Mouse (Mus musculus) lung, postnatal 14 days (tissue): ENCODE data around the gene Six2.

Experiments
- DNase-seq: peaks from one replicate; pipeline ENCODE4 v3.0.0; 2021

The Six2 gene

GRCm38 (mm10) chr17:85688236-85688910, at the start of gene Six2:
TSS of gene Six2 (minus strand) at chr17:85688274.
- DNase-seq: peak; percentile 30

DNA sequence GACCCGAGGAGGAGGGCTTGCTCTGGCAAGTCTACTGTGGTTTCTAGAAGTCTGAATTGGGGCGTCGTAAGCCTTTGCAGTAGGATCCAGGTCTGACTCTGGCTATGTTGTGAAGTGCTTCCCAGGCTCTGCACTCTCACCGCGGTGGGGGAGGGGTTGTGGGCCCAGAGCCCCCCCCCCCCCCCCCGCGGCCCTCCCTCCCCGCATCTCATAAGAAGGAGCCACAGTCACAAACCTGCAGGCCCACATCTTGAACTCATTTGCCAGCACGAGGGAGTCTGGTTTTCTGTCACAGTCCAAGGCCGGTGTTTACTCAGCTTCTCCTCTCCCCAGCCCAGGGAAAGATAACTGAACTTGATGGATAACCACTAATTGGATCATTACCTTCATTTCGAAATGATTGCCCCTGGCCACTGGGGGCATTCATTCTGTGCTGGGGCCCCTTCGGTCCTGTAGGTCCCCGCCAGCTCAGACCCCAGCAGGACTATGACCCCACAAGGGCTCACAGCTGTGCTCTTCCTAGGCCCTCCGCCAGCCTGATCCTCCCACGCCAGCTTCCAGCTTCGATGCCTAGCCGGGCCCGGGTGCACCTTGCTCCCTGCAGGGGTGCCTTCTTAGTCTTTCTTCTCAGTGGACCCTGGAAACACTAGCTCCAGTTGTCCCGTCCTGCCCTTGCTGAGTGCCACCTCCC, 49.2 kb upstream of the Six2 start:
- DNase-seq: no peak

GRCm38 (mm10) chr17:85731329-85731728, 43.3 kb upstream of the Six2 start:
- DNase-seq: no peak

DNA sequence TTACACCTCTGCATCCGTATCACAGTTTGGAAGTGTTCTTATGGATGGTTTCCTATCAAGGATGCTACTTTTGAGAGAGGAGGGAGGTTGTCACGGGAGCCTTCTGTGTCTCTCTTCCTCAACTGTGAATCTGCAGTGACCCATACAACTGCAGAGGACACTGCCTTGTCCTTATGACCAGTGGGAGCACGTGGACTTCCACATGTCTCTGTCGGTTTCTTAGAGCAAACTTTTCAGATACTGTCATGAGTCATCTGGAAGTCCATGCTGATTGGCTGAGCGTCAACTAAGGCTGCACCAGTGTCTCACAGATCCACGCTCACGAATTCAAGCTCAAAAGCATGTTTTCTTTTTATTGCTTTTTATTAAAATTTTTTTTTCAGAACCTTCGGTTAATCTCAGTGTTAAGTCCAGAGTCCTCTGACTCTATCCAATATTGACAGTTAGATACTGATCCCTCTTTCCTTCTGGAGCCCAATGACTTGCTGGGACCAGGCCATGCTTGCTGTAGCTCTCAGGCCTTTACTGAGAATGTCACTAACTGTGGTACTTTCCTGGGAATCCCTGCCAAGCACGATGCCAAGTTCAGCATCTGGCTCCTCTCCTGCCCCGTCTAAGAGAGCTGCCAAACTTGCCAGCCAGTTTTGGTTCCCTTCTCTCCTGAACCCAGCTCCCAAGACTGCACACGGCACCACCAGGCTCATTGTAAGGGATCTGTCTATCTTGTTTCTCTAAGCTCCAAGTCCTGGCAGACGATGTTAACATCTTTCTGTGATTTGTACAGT, 42.3 kb upstream of the Six2 start:
- DNase-seq: no peak

GRCm38 (mm10) chr17:85728071-85728718, 40.1 kb upstream of the Six2 start:
- no peak for DNase-seq

DNA sequence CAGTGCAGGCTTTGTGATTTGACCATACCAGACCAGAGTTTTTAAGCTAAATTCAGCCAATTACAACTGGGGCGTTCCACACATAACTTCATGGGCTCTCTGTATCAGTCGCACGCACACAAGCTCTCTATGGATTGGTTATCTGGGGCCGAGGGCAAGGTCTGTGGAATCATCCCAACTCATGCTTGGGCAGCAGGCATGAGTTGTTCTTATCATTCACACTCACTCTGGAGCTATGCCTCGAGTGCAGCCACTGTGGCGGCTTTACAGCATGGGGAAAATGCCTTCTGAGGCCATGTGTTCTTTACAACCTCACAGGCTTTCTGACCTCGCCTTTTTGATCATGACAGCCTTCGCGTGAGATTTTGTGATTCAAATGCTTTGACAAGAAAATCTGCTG, 37.9 kb upstream of the Six2 start:
- no peak for DNase-seq

DNA sequence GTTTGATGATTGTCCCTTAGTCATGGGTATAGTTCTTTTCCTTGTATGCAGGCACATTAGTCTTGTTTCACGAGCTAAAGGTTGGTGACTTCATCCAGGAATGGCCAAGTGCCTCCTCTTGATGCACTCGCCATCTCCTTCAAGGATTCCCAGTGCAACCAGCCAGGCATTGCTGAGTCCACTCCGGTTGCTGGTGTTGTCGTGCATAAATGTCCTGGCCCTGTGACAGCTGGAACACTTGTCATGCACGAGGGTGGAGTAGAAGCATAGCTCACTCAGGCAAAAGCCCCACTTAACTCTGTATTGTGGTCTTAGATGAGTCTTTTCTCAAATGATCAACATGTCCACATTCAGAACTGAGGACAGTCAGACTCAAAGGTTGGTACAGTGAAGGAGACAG, 35.1 kb upstream of the Six2 start:
- no peak for DNase-seq

- no peak for DNase-seq
Observed at GRCm38 (mm10) chr17:85717266-85717665, 29.2 kb upstream of the Six2 start.

- DNase-seq: no peak
Observed at GRCm38 (mm10) chr17:85715784-85716183, 27.7 kb upstream of the Six2 start.

DNA sequence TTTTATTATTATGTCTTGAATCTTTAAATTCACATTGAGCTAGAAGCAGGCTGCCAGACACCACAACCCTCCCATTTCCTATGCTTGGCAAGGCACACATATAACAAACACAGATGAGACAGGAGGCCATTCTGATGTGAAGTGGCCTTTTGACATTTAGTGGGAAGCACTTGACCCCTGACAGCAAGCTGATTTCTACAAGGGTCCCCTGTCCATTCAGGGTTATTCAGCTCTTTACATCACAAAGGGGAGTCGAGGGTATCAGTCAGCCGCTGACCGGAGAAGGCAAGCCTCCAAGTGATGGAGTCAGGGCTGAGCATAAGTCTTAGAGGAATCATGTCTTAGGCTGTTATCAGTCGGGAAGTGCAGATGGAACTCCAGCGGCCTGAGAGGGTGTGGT, 26.3 kb upstream of the Six2 start:
- no peak for DNase-seq

- no peak for DNase-seq
Observed at GRCm38 (mm10) chr17:85712874-85713273, 24.8 kb upstream of the Six2 start.

DNA sequence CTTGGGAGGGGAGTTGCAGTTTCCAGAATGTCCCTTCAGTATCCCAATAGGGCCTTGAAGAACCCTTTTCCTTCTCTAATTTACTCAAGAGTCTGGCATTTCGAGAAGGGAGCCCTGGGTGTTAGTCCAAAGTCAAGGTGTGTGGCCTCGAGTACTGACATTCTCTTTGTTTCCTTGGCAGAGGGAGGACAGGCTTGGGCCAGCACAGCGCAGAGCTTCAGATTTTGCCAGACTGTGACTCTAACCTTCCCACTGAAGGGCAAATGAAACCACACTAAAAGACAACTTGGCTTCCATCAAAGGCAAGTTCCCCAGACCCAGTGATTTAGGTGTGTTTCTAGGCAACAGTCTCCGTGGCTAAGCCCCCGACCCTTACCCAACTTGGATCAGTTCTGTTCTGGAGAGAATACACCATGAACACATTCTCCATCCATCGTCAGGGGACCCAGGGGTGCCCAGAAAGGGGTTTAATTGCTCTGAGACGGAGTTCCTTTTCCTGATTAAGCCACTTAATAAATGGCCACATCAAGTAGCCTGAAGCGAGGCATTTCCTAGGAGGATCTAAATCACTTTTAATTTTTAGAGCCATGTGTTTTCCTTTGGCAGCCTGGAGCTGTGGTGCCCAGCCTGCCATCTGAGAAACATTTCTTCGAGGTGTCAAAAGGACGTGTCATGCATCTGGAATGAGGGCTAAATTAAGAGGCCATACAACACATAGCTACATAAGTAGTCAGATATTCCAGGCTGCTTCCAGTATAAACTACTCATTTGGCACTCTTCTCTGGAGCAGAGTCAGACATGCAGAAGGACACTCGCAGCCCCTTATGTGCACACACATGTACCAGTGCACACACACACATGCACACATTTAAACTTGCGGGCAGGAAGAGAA, 16.5 kb upstream of the Six2 start:
- no peak for DNase-seq

- no peak for DNase-seq
Observed at GRCm38 (mm10) chr17:85700028-85700427, 12.0 kb upstream of the Six2 start.

DNA sequence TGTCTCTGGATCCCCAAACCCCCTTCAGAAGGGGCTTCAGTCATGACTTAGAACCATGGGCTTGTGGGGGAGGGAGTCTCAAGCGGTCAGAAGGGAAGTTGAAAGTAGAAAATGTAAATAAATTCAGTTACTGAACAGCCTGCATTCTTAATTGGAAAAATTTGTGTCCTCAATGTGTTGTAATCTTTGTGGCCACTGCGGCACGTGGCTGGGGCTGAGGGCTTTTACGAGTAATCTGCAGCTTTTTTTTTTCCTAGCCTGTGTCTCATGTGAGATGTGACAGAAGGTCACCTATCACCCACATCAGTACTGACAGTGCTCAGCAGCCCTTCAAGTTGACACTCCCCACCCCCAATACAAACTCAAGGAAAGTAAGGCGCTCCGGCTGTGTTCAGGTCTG, 10.6 kb upstream of the Six2 start:
- DNase-seq: no peak

GRCm38 (mm10) chr17:85697976-85698375, 9.9 kb upstream of the Six2 start:
- DNase-seq: no peak

GRCm38 (mm10) chr17:85694499-85694898, 6.4 kb upstream of the Six2 start:
- DNase-seq: no peak

DNA sequence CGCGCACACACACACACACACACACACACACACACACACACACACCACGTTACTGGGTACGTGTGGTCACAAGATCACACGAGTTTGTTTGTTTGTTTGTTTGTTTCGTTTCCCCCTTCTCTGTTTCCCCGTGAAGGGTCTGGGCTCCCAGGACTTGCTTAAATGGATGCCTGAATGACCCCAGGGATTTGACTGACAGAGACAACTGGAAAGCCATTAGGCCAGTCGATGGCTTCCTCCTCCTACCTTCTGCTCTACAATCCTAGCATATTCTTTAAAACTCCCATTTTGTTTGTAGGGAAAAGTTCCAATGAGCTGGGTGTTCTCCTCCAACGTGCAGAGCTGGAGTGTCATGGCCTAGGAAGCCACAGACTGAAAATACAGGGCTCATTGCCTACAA, 5.0 kb upstream of the Six2 start:
- no peak for DNase-seq

DNA sequence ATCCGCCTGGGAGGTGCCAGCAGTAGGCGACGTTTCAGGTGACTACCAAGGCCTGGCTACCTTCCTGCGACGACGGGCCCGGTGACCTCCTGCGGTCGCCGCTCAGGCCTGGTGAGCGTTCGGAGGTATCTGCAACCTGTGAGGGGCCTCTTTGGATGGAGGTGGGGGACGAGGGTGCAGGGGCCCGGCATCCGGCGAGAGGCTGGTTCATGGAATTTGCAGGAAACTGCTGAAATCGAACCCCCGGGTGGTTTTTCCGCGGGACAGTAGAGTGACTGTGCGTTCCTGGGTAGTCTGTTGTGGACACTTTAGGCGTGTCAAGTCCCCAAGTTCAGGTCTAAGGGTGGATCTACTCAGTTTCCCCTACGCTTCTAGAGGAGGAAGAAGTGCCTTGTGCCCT, 4.5 kb upstream of the Six2 start:
- DNase-seq: no peak

- no peak for DNase-seq
Observed at GRCm38 (mm10) chr17:85691701-85692536, 3.8 kb upstream of the Six2 start.

DNA sequence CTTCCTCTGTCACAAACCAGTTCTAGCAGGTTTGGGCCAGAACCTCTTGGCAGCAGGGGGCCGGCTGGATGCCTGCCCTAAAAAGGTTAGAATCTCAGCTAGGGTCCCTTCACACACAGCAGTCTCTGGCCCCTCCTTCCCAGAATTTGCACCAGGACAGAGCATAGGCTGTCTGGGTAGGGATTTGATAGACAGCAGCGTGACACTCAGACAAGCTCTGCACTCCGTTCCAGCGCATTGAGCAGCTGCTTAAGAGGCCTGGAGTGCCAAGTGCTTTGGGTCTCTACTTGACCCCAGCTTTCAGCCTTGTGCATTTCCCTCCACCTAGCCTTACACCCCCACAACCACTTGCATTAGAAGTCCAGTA, 2.9 kb upstream of the Six2 start:
- DNase-seq: no peak

DNA sequence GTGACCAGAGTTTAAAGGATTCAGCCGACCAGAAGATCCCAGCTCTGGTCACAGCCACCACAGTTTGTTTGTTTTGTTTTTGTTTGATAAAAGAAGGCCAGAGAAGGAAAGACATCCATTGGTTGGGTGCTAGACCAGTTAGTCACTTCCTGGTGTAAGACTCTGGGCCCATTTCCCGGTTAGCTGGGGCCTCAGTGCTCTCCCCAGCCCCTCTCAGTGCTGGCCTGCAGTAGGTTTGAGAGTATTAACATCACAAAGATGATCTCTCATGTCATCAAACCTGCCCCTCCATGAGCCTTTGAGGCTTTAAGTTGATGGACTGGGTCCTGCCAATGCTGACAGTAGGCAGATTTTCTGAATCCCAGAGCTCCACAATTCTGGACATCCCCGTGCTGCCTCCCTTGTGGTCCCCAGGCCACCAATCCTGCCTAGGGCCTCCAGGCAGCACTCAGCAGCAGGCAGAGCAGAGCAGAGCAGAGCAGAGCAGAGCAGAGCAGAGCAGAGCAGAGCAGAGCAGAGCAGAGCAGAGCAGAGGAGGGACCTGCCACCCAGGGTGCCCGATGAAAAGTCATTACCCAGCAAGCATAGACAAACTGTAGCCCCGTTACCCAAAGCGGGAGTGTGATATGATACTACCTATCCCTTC, 2.4 kb upstream of the Six2 start:
- DNase-seq: no peak
